In the genomic region with DNA sequence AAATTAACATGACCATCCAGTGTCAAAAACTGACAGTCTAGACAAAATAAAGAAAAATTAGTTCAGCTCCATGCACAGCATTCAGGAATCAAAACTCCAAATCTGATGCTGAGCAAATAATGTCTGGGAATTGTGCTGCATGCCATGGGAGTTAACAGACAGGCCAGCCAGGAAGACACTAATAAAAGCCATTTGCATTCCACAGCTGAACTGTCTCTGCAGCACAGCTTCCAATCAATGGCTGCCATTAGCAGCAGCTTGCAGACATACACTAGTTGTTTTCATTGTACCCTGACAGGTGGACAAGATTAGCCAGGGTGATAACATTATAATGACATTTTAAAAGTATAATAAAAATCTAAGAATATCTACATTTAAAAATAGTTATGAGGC, we compare ENCODE assay signal across 11 mouse cellular contexts.
DNase-seq lines count a peak whose midpoint lies in the region; ATAC-seq lines count a peak whose summit lies in the region.
"Had no signal": no experiment of that assay in that cellular context is flagged by ENCODE, and none has a peak within 500 bp of the region (broad histone marks: within the 10 kb centered on the region; RNA-seq: fewer than 3 reads in every experiment).

No protein-coding gene starts in this region.

- no peak overlapping the region for H3K9ac ChIP-seq in forebrain, embryonic 11.5 days (ENCODE audit: low read length)
- no peak overlapping the region for H3K9ac ChIP-seq in hindbrain, embryonic 15.5 days
- no peak overlapping the region for H3K9ac ChIP-seq in neural tube, embryonic 13.5 days
- H3K9ac ChIP-seq: liver, embryonic 12.5 days had no signal

- H3K4me2 ChIP-seq in forebrain, embryonic 11.5 days (ENCODE audit: low read depth, low read length, severe bottlenecking) = no peak overlapping the region
- no peak overlapping the region for H3K4me2 ChIP-seq in hindbrain, embryonic 15.5 days
- H3K4me2 ChIP-seq in neural tube, embryonic 13.5 days = no peak overlapping the region; the same call in 1 of the 2 replicates
- H3K4me2 ChIP-seq: liver, embryonic 12.5 days had no signal

- no peak overlapping the region for H3K4me3 ChIP-seq in forebrain, embryonic 11.5 days (ENCODE audit: low read depth, low read length)
- no peak overlapping the region for H3K4me3 ChIP-seq in forebrain, embryonic 10.5 days
- H3K4me3 ChIP-seq in hindbrain, embryonic 15.5 days = no peak overlapping the region
- no peak overlapping the region for H3K4me3 ChIP-seq in neural tube, embryonic 13.5 days
- H3K4me3 ChIP-seq: liver, embryonic 12.5 days had no signal

- ATAC-seq in forebrain, embryonic 11.5 days (replicated peaks; ENCODE audit: low FRiP score) = peak; percentile 76
- ATAC-seq in hindbrain, embryonic 15.5 days (ENCODE audit: low FRiP score, low read depth) = 0 out of 2 replicates have a peak, but pooled peaks have one; percentile 59
- peak; percentile 87 for ATAC-seq in neural tube, embryonic 13.5 days (ENCODE audit: low read depth)
- ATAC-seq: liver, embryonic 12.5 days had no signal

- H3K27ac ChIP-seq in forebrain, embryonic 11.5 days (ENCODE audit: low read depth, low read length) = no peak overlapping the region; the same call in 1 of the 2 replicates
- no peak overlapping the region for H3K27ac ChIP-seq in forebrain, embryonic 10.5 days
- peak overlapping the region; percentile 54 for H3K27ac ChIP-seq in hindbrain, embryonic 15.5 days (replicated peaks)
- H3K27ac ChIP-seq in neural tube, embryonic 13.5 days (replicated peaks) = peak overlapping the region; percentile 67
- H3K27ac ChIP-seq: liver, embryonic 12.5 days had no signal

- H3K27me3 ChIP-seq in forebrain, embryonic 11.5 days (ENCODE audit: control insufficient read depth, insufficient read depth, low read length) = no peaks in the 10 kb centered on the region
- no peaks in the 10 kb centered on the region for H3K27me3 ChIP-seq in forebrain, embryonic 10.5 days (ENCODE audit: poor library complexity, severe bottlenecking)
- H3K27me3 ChIP-seq in hindbrain, embryonic 15.5 days = no peaks in the 10 kb centered on the region
- H3K27me3 ChIP-seq in neural tube, embryonic 13.5 days = no peaks in the 10 kb centered on the region
- H3K27me3 ChIP-seq: liver, embryonic 12.5 days had no signal

- H3K36me3 ChIP-seq in forebrain, embryonic 11.5 days (ENCODE audit: control insufficient read depth, insufficient read depth, low read length) = no peaks in the 10 kb centered on the region
- no peaks in the 10 kb centered on the region for H3K36me3 ChIP-seq in forebrain, embryonic 10.5 days (replicated peaks)
- no peaks in the 10 kb centered on the region for H3K36me3 ChIP-seq in hindbrain, embryonic 15.5 days
- H3K36me3 ChIP-seq in neural tube, embryonic 13.5 days = no peaks in the 10 kb centered on the region
- H3K36me3 ChIP-seq: liver, embryonic 12.5 days had no signal

- DNase-seq in forebrain, embryonic 11.5 days (ENCODE audit: low spot score) = no peak
- no peak for DNase-seq in forebrain, embryonic 10.5 days (ENCODE audit: extremely low spot score, low spot score)
- DNase-seq in embryo, embryonic 11 days = peak; percentile 24
- no peak for DNase-seq in layer of hippocampus, postnatal 10 days (ENCODE audit: low spot score in 2 of 2)
- DNase-seq in gastrocnemius, postnatal 4 days (ENCODE audit: low spot score in 2 of 2) = no peak
- DNase-seq in urinary bladder, postnatal 36 days (ENCODE audit: low spot score in 2 of 2) = no peak
- DNase-seq: adrenal gland, postnatal 10 days; kidney, adult 8-10 months had no signal

- no peaks in the 10 kb centered on the region for H3K4me1 ChIP-seq in forebrain, embryonic 11.5 days (replicated peaks; ENCODE audit: control insufficient read depth, insufficient read depth, low read length)
- H3K4me1 ChIP-seq in forebrain, embryonic 10.5 days = peaks cover 12% of the 10 kb centered on the region
- H3K4me1 ChIP-seq in hindbrain, embryonic 15.5 days (replicated peaks) = peaks cover 11% of the 10 kb centered on the region
- peaks cover 11% of the 10 kb centered on the region for H3K4me1 ChIP-seq in neural tube, embryonic 13.5 days (replicated peaks)
- H3K4me1 ChIP-seq: liver, embryonic 12.5 days had no signal

- no peaks in the 10 kb centered on the region for H3K9me3 ChIP-seq in forebrain, embryonic 11.5 days (ENCODE audit: control insufficient read depth, low read length)
- no peaks in the 10 kb centered on the region for H3K9me3 ChIP-seq in forebrain, embryonic 10.5 days
- no peaks in the 10 kb centered on the region for H3K9me3 ChIP-seq in hindbrain, embryonic 15.5 days
- no peaks in the 10 kb centered on the region for H3K9me3 ChIP-seq in neural tube, embryonic 13.5 days
- H3K9me3 ChIP-seq: liver, embryonic 12.5 days had no signal

Comparison
In these comparisons a context has a peak if more than half of its experiments do, and no peak if none do; other contexts are left out.
1. H3K27ac ChIP-seq: peak in hindbrain, embryonic 15.5 days (single experiment) and neural tube, embryonic 13.5 days (single experiment); none in forebrain, embryonic 11.5 days (single experiment) and forebrain, embryonic 10.5 days (single experiment).
2. Peak in every context shown above with its lines, with median percentiles within 50 percentile points of each other: ATAC-seq.